Mouse (Mus musculus): Measurements from ENCODE around the gene Fam196a. TPM values are rescaled to one million over a fixed set of nuclear protein-coding genes. Genes with fewer than 3 reads are reported as not detected.

Fam196a gene
- polyA plus RNA-seq (2015; fragmentation: Nextera tagmentation; extraction: Ambion mirVana) = 0.21 and 0.22 TPM in 2 replicates

- H3K9ac ChIP-seq (ENCODE audit: low read depth, low read length) = no peak within 1 kb of the TSS
- no peak within 1 kb of the TSS for H3K27ac ChIP-seq (ENCODE audit: low read length)
- peak within 1 kb of the TSS; percentile 52 for H3K4me2 ChIP-seq (ENCODE audit: low read depth, low read length)
- H3K4me1 ChIP-seq (ENCODE audit: control insufficient read depth, low read depth, low read length) = no peaks in the 10 kb centered on the region
- no peaks in the 10 kb centered on the region for H3K9me3 ChIP-seq (replicated peaks; ENCODE audit: control insufficient read depth, low read length)
- peak within 1 kb of the TSS; percentile 41 for H3K4me3 ChIP-seq (ENCODE audit: low read depth, low read length)
- WGBS (ENCODE audit: insufficient replicate concordance) = 1% methylated on average over 59 of the region's 71 CpGs
- peaks cover 24% of the 10 kb centered on the region for H3K27me3 ChIP-seq (ENCODE audit: control insufficient read depth, insufficient read depth, low read depth, low read length)
- H3K36me3 ChIP-seq (ENCODE audit: control insufficient read depth, insufficient read depth) = no peaks in the 10 kb centered on the region
- ATAC-seq (ENCODE audit: low read depth) = no peak
These were observed at the start of gene Fam196a for GRCm38 (mm10) chr7:134937927-134938609. TSS of gene Fam196a (minus strand) at chr7:134938430.

GRCm38 (mm10) chr7:134961608-134962007, 23.4 kb upstream of the Fam196a start:
- Histone ChIP-seq H3K9ac (ENCODE audit: low read depth, low read length) (no peak overlapping the region), H3K4me1 (ENCODE audit: control insufficient read depth, low read depth, low read length) (no peaks in the 10 kb centered on the region), H3K9me3 (replicated peaks; ENCODE audit: control insufficient read depth, low read length) (no peaks in the 10 kb centered on the region), H3K27me3 (ENCODE audit: control insufficient read depth, insufficient read depth, low read depth, low read length) (no peaks in the 10 kb centered on the region), H3K36me3 (ENCODE audit: control insufficient read depth, insufficient read depth) (no peaks in the 10 kb centered on the region), H3K4me3 (ENCODE audit: low read depth, low read length) (no peak overlapping the region), H3K27ac (ENCODE audit: low read length) (no peak overlapping the region), H3K4me2 (ENCODE audit: low read depth, low read length) (no peak overlapping the region)
- whole genome bisulfite sequencing (ENCODE audit: insufficient replicate concordance) = 64% methylated on average over 2 of the region's 2 CpGs
- ATAC-seq (ENCODE audit: low read depth) = no peak

GRCm38 (mm10) chr7:134960871-134961270, 22.6 kb upstream of the Fam196a start:
- Histone ChIP-seq H3K4me3 (ENCODE audit: low read depth, low read length) (no peak overlapping the region), H3K9me3 (replicated peaks; ENCODE audit: control insufficient read depth, low read length) (no peaks in the 10 kb centered on the region), H3K27ac (ENCODE audit: low read length) (no peak overlapping the region), H3K4me2 (ENCODE audit: low read depth, low read length) (no peak overlapping the region), H3K36me3 (ENCODE audit: control insufficient read depth, insufficient read depth) (no peaks in the 10 kb centered on the region), H3K9ac (ENCODE audit: low read depth, low read length) (no peak overlapping the region), H3K27me3 (ENCODE audit: control insufficient read depth, insufficient read depth, low read depth, low read length) (no peaks in the 10 kb centered on the region), H3K4me1 (ENCODE audit: control insufficient read depth, low read depth, low read length) (no peaks in the 10 kb centered on the region)
- WGBS (ENCODE audit: insufficient replicate concordance) = 50% methylated on average over 4 of the region's 4 CpGs
- no peak for ATAC-seq (ENCODE audit: low read depth)

- H3K36me3 ChIP-seq (ENCODE audit: control insufficient read depth, insufficient read depth) = no peaks in the 10 kb centered on the region
- H3K9ac ChIP-seq (ENCODE audit: low read depth, low read length) = no peak overlapping the region
- no peak overlapping the region for H3K27ac ChIP-seq (ENCODE audit: low read length)
- WGBS (ENCODE audit: insufficient replicate concordance) = 69% methylated on average over 6 of the region's 6 CpGs
- H3K4me1 ChIP-seq (ENCODE audit: control insufficient read depth, low read depth, low read length) = no peaks in the 10 kb centered on the region
- no peaks in the 10 kb centered on the region for H3K27me3 ChIP-seq (ENCODE audit: control insufficient read depth, insufficient read depth, low read depth, low read length)
- H3K9me3 ChIP-seq (replicated peaks; ENCODE audit: control insufficient read depth, low read length) = no peaks in the 10 kb centered on the region
- no peak for ATAC-seq (ENCODE audit: low read depth)
- H3K4me3 ChIP-seq (ENCODE audit: low read depth, low read length) = no peak overlapping the region
- no peak overlapping the region for H3K4me2 ChIP-seq (ENCODE audit: low read depth, low read length)
These were observed 20.9 kb upstream of the Fam196a start for GRCm38 (mm10) chr7:134959086-134959485.

- Histone ChIP-seq H3K36me3 (ENCODE audit: control insufficient read depth, insufficient read depth) (no peaks in the 10 kb centered on the region), H3K4me2 (ENCODE audit: low read depth, low read length) (no peak overlapping the region), H3K9ac (ENCODE audit: low read depth, low read length) (no peak overlapping the region), H3K4me1 (ENCODE audit: control insufficient read depth, low read depth, low read length) (no peaks in the 10 kb centered on the region), H3K27ac (ENCODE audit: low read length) (no peak overlapping the region), H3K4me3 (ENCODE audit: low read depth, low read length) (no peak overlapping the region), H3K9me3 (replicated peaks; ENCODE audit: control insufficient read depth, low read length) (no peaks in the 10 kb centered on the region), H3K27me3 (ENCODE audit: control insufficient read depth, insufficient read depth, low read depth, low read length) (no peaks in the 10 kb centered on the region)
- no peak for ATAC-seq (ENCODE audit: low read depth)
- WGBS (ENCODE audit: insufficient replicate concordance) = 67% methylated on average over 7 of the region's 7 CpGs
These were observed 7.9 kb upstream of the Fam196a start for GRCm38 (mm10) chr7:134945925-134946716.

GRCm38 (mm10) chr7:134943701-134944100, 5.5 kb upstream of the Fam196a start:
- ATAC-seq (ENCODE audit: low read depth) = no peak
- Histone ChIP-seq H3K27ac (ENCODE audit: low read length) (no peak overlapping the region), H3K9ac (ENCODE audit: low read depth, low read length) (no peak overlapping the region), H3K9me3 (replicated peaks; ENCODE audit: control insufficient read depth, low read length) (no peaks in the 10 kb centered on the region), H3K36me3 (ENCODE audit: control insufficient read depth, insufficient read depth) (no peaks in the 10 kb centered on the region), H3K27me3 (ENCODE audit: control insufficient read depth, insufficient read depth, low read depth, low read length) (no peaks in the 10 kb centered on the region), H3K4me2 (ENCODE audit: low read depth, low read length) (no peak overlapping the region), H3K4me1 (ENCODE audit: control insufficient read depth, low read depth, low read length) (no peaks in the 10 kb centered on the region), H3K4me3 (ENCODE audit: low read depth, low read length) (no peak overlapping the region)
- 66% methylated on average over 7 of the region's 7 CpGs for WGBS (ENCODE audit: insufficient replicate concordance)

GRCm38 (mm10) chr7:134943063-134943462, 4.8 kb upstream of the Fam196a start:
- 63% methylated on average over 6 of the region's 6 CpGs for WGBS (ENCODE audit: insufficient replicate concordance)
- Histone ChIP-seq H3K9ac (ENCODE audit: low read depth, low read length) (no peak overlapping the region), H3K4me2 (ENCODE audit: low read depth, low read length) (no peak overlapping the region), H3K27me3 (ENCODE audit: control insufficient read depth, insufficient read depth, low read depth, low read length) (peaks cover 4% of the 10 kb centered on the region), H3K4me1 (ENCODE audit: control insufficient read depth, low read depth, low read length) (no peaks in the 10 kb centered on the region), H3K27ac (ENCODE audit: low read length) (no peak overlapping the region), H3K36me3 (ENCODE audit: control insufficient read depth, insufficient read depth) (no peaks in the 10 kb centered on the region), H3K4me3 (ENCODE audit: low read depth, low read length) (no peak overlapping the region), H3K9me3 (replicated peaks; ENCODE audit: control insufficient read depth, low read length) (no peaks in the 10 kb centered on the region)
- ATAC-seq (ENCODE audit: low read depth) = no peak

GRCm38 (mm10) chr7:134941891-134942290, 3.7 kb upstream of the Fam196a start:
- Histone ChIP-seq H3K27ac (ENCODE audit: low read length) (no peak overlapping the region), H3K9ac (ENCODE audit: low read depth, low read length) (no peak overlapping the region), H3K4me2 (ENCODE audit: low read depth, low read length) (no peak overlapping the region), H3K4me3 (ENCODE audit: low read depth, low read length) (no peak overlapping the region), H3K4me1 (ENCODE audit: control insufficient read depth, low read depth, low read length) (no peaks in the 10 kb centered on the region), H3K36me3 (ENCODE audit: control insufficient read depth, insufficient read depth) (no peaks in the 10 kb centered on the region), H3K9me3 (replicated peaks; ENCODE audit: control insufficient read depth, low read length) (no peaks in the 10 kb centered on the region), H3K27me3 (ENCODE audit: control insufficient read depth, insufficient read depth, low read depth, low read length) (peaks cover 15% of the 10 kb centered on the region)
- ATAC-seq (ENCODE audit: low read depth) = no peak
- WGBS (ENCODE audit: insufficient replicate concordance) = 66% methylated on average over 6 of the region's 6 CpGs

- Histone ChIP-seq H3K4me2 (ENCODE audit: low read depth, low read length) (peak overlapping the region; percentile 52), H3K27me3 (ENCODE audit: control insufficient read depth, insufficient read depth, low read depth, low read length) (peaks cover 24% of the 10 kb centered on the region), H3K9me3 (replicated peaks; ENCODE audit: control insufficient read depth, low read length) (no peaks in the 10 kb centered on the region), H3K9ac (ENCODE audit: low read depth, low read length) (no peak overlapping the region), H3K4me3 (ENCODE audit: low read depth, low read length) (peak overlapping the region; percentile 41), H3K36me3 (ENCODE audit: control insufficient read depth, insufficient read depth) (no peaks in the 10 kb centered on the region), H3K4me1 (ENCODE audit: control insufficient read depth, low read depth, low read length) (no peaks in the 10 kb centered on the region), H3K27ac (ENCODE audit: low read length) (no peak overlapping the region)
- no peak for ATAC-seq (ENCODE audit: low read depth)
- 6% methylated on average over 29 of the region's 37 CpGs for WGBS (ENCODE audit: insufficient replicate concordance)
These were observed 731 bp downstream of the Fam196a start for GRCm38 (mm10) chr7:134937471-134937926.

All from liver, embryonic 16.5 days (tissue).